Mouse (Mus musculus): ENCODE measurements around the gene Mamdc4. TPM values are rescaled to one million over a fixed set of nuclear protein-coding genes. Genes with fewer than 3 reads are reported as not detected.

The Mamdc4 gene
- polyA plus RNA-seq, 2 experiments, result 1.4 to 10.9 TPM

- peaks cover 38% of the 10 kb centered on the region for H3K27me3 ChIP-seq (ENCODE audit: control insufficient read depth, insufficient read depth, low read length)
- TF ChIP-seq POLR2A (IDR thresholded peaks at IDR 0.05; ENCODE audit: borderline replicate concordance, extremely low read depth, insufficient read depth, insufficient read length), result no peak
- 45% methylated on average over 12 of the region's 12 CpGs for WGBS
- H3K27ac ChIP-seq (replicated peaks; ENCODE audit: low read depth, low read length), result no peak overlapping the region
- H3K9ac ChIP-seq (ENCODE audit: low read depth, low read length, severe bottlenecking), result no peak overlapping the region
- no peak overlapping the region for H3K4me3 ChIP-seq (replicated peaks; ENCODE audit: low read length)
- H3K4me1 ChIP-seq (ENCODE audit: control insufficient read depth, insufficient read depth, low read length), result peaks cover 25% of the 10 kb centered on the region
- DNase-seq (ENCODE audit: low spot score), result no peak
- H3K9me3 ChIP-seq (ENCODE audit: control insufficient read depth, low read length), result no peaks in the 10 kb centered on the region
- H3K36me3 ChIP-seq (ENCODE audit: control insufficient read depth, insufficient read depth, low read length), result peaks cover 48% of the 10 kb centered on the region
- H3K4me2 ChIP-seq (replicated peaks; ENCODE audit: low read depth, low read length, severe bottlenecking), result no peak overlapping the region
- no peak for ATAC-seq (ENCODE audit: low FRiP score, low read depth)
Measured at GRCm38 (mm10) chr2:25582466-25583119, 7.9 kb upstream of the Mamdc4 start.

- ATAC-seq (ENCODE audit: low FRiP score, low read depth) (peak; percentile 7; the same call in 1 of the 2 replicates), DNase-seq (ENCODE audit: low spot score) (no peak)
- 27% methylated on average over 6 of the region's 6 CpGs for WGBS
- H3K4me2 ChIP-seq (replicated peaks; ENCODE audit: low read depth, low read length, severe bottlenecking), result peak overlapping the region; percentile 56
- no peaks in the 10 kb centered on the region for H3K9me3 ChIP-seq (ENCODE audit: control insufficient read depth, low read length)
- peaks cover 44% of the 10 kb centered on the region for H3K27me3 ChIP-seq (ENCODE audit: control insufficient read depth, insufficient read depth, low read length)
- peak overlapping the region; percentile 37; the same call in 1 of the 2 replicates for H3K4me3 ChIP-seq (replicated peaks; ENCODE audit: low read length)
- peaks cover 31% of the 10 kb centered on the region for H3K4me1 ChIP-seq (ENCODE audit: control insufficient read depth, insufficient read depth, low read length)
- TF ChIP-seq POLR2A (IDR thresholded peaks at IDR 0.05; ENCODE audit: borderline replicate concordance, extremely low read depth, insufficient read depth, insufficient read length), result no peak
- H3K36me3 ChIP-seq (ENCODE audit: control insufficient read depth, insufficient read depth, low read length), result peaks cover 41% of the 10 kb centered on the region
- no peak overlapping the region for H3K9ac ChIP-seq (ENCODE audit: low read depth, low read length, severe bottlenecking)
- H3K27ac ChIP-seq (replicated peaks; ENCODE audit: low read depth, low read length), result no peak overlapping the region
Measured at GRCm38 (mm10) chr2:25581901-25582301, 7.3 kb upstream of the Mamdc4 start.

GRCm38 (mm10) chr2:25581294-25581864 lies 6.7 kb upstream of the Mamdc4 start, which contains the start of gene Ajm1:
Gene Ajm1, minus strand, starts transcription at chr2:25581757.
- 7% methylated on average over 19 of the region's 19 CpGs for WGBS
- Histone ChIP-seq H3K4me3 (replicated peaks; ENCODE audit: low read length) (peak within 1 kb of the TSS; percentile 37), H3K36me3 (ENCODE audit: control insufficient read depth, insufficient read depth, low read length) (peaks cover 35% of the 10 kb centered on the region), H3K27ac (replicated peaks; ENCODE audit: low read depth, low read length) (no peak within 1 kb of the TSS), H3K4me2 (replicated peaks; ENCODE audit: low read depth, low read length, severe bottlenecking) (peak within 1 kb of the TSS; percentile 56), H3K9me3 (ENCODE audit: control insufficient read depth, low read length) (no peaks in the 10 kb centered on the region), H3K4me1 (ENCODE audit: control insufficient read depth, insufficient read depth, low read length) (peaks cover 37% of the 10 kb centered on the region), H3K9ac (ENCODE audit: low read depth, low read length, severe bottlenecking) (no peak within 1 kb of the TSS), H3K27me3 (ENCODE audit: control insufficient read depth, insufficient read depth, low read length) (peaks cover 50% of the 10 kb centered on the region)
- ATAC-seq (ENCODE audit: low FRiP score, low read depth) (peak; percentile 78), DNase-seq (ENCODE audit: low spot score) (peak; percentile 69)
- TF ChIP-seq POLR2A (IDR thresholded peaks at IDR 0.05; ENCODE audit: borderline replicate concordance, extremely low read depth, insufficient read depth, insufficient read length), result no peak

GRCm38 (mm10) chr2:25580621-25581101 lies 6.0 kb upstream of the Mamdc4 start:
- Histone ChIP-seq H3K9me3 (ENCODE audit: control insufficient read depth, low read length) (no peaks in the 10 kb centered on the region), H3K36me3 (ENCODE audit: control insufficient read depth, insufficient read depth, low read length) (peaks cover 30% of the 10 kb centered on the region), H3K4me2 (replicated peaks; ENCODE audit: low read depth, low read length, severe bottlenecking) (peak overlapping the region; percentile 56; the same call in 1 of the 2 replicates), H3K27me3 (ENCODE audit: control insufficient read depth, insufficient read depth, low read length) (peaks cover 54% of the 10 kb centered on the region), H3K4me3 (replicated peaks; ENCODE audit: low read length) (0 out of 2 replicates have a peak overlapping the region, but pooled peaks have one; percentile 37), H3K9ac (ENCODE audit: low read depth, low read length, severe bottlenecking) (no peak overlapping the region), H3K27ac (replicated peaks; ENCODE audit: low read depth, low read length) (no peak overlapping the region), H3K4me1 (ENCODE audit: control insufficient read depth, insufficient read depth, low read length) (peaks cover 42% of the 10 kb centered on the region)
- WGBS, result 39% methylated on average over 6 of the region's 6 CpGs
- TF ChIP-seq POLR2A (IDR thresholded peaks at IDR 0.05; ENCODE audit: borderline replicate concordance, extremely low read depth, insufficient read depth, insufficient read length), result no peak
- ATAC-seq (ENCODE audit: low FRiP score, low read depth), result no peak
- DNase-seq (ENCODE audit: low spot score), result no peak

GRCm38 (mm10) chr2:25579737-25580460 lies 5.3 kb upstream of the Mamdc4 start:
- H3K9ac ChIP-seq (ENCODE audit: low read depth, low read length, severe bottlenecking), result 0 out of 2 replicates have a peak overlapping the region, but pooled peaks have one; percentile 25
- H3K9me3 ChIP-seq (ENCODE audit: control insufficient read depth, low read length), result no peaks in the 10 kb centered on the region
- H3K4me2 ChIP-seq (replicated peaks; ENCODE audit: low read depth, low read length, severe bottlenecking), result peak overlapping the region; percentile 43
- ATAC-seq (ENCODE audit: low FRiP score, low read depth) (no peak), DNase-seq (ENCODE audit: low spot score) (peak; percentile 55)
- peak overlapping the region; percentile 26 for H3K4me3 ChIP-seq (replicated peaks; ENCODE audit: low read length)
- no peak overlapping the region for H3K27ac ChIP-seq (replicated peaks; ENCODE audit: low read depth, low read length)
- 7% methylated on average over 25 of the region's 27 CpGs for WGBS
- peaks cover 54% of the 10 kb centered on the region for H3K27me3 ChIP-seq (ENCODE audit: control insufficient read depth, insufficient read depth, low read length)
- H3K36me3 ChIP-seq (ENCODE audit: control insufficient read depth, insufficient read depth, low read length), result peaks cover 22% of the 10 kb centered on the region
- peaks cover 46% of the 10 kb centered on the region for H3K4me1 ChIP-seq (ENCODE audit: control insufficient read depth, insufficient read depth, low read length)
- TF ChIP-seq POLR2A (IDR thresholded peaks at IDR 0.05; ENCODE audit: borderline replicate concordance, extremely low read depth, insufficient read depth, insufficient read length), result no peak

All from limb, embryonic 14.5 days (tissue).